Comparison of ENCODE assay signal across 8 mouse cellular contexts in genomic region chr11:62280675-62281600, GRCm38 (mm10). TPM values are rescaled to one million over a fixed set of nuclear protein-coding genes. Genes with fewer than 3 reads are reported as not detected.
DNase-seq lines count a peak whose midpoint lies in the region; ATAC-seq and TF ChIP-seq lines count a peak whose summit lies in the region.

Gene Zswim7, minus strand, starts transcription at chr11:62281375.
Gene Ttc19, plus strand, starts transcription at chr11:62281473.

- peak; percentile 88 for ATAC-seq in cerebellum, adult (ENCODE audit: insufficient number of reproducible peaks, low FRiP score, low TSS enrichment)
- peak; percentile 97 for ATAC-seq in forebrain, embryonic 13.5 days
- peak; percentile 93 for ATAC-seq in liver, postnatal 0 days
- peak; percentile 96 for ATAC-seq in neural tube, embryonic 14.5 days (ENCODE audit: low read depth)

- TF ChIP-seq CTCF in ES-Bruce4 (IDR thresholded peaks at IDR 0.05; ENCODE audit: low read depth, low read length), result no peak
- peak; percentile 89 for TF ChIP-seq CTCF in liver, postnatal 0 days (IDR thresholded peaks at IDR 0.05; ENCODE audit: low read depth)

- peak within 1 kb of the TSS; percentile 83 for H3K4me2 ChIP-seq in forebrain, embryonic 13.5 days
- peak within 1 kb of the TSS; percentile 93 for H3K4me2 ChIP-seq in liver, postnatal 0 days (ENCODE audit: low read depth, low read length)
- H3K4me2 ChIP-seq in neural tube, embryonic 14.5 days (ENCODE audit: low read depth, low read length), result peak within 1 kb of the TSS; percentile 65

- H3K4me1 ChIP-seq in ES-Bruce4 (ENCODE audit: control insufficient read depth, insufficient read depth, low read length), result no peaks in the 10 kb centered on the region
- H3K4me1 ChIP-seq in forebrain, embryonic 13.5 days, result peaks cover 10% of the 10 kb centered on the region
- H3K4me1 ChIP-seq in liver, postnatal 0 days (ENCODE audit: insufficient read depth), result peaks cover 7% of the 10 kb centered on the region
- no peaks in the 10 kb centered on the region for H3K4me1 ChIP-seq in neural tube, embryonic 14.5 days (ENCODE audit: control insufficient read depth, insufficient read depth, low read length)

- under 1% methylated on average over 66 of the region's 68 CpGs for WGBS in forebrain, embryonic 13.5 days
- WGBS in large intestine, adult 2 months, result under 1% methylated on average over 68 of the region's 68 CpGs
- WGBS in liver, postnatal 0 days (ENCODE audit: insufficient replicate concordance), result under 1% methylated on average over 65 of the region's 68 CpGs
- under 1% methylated on average over 58 of the region's 68 CpGs for WGBS in neural tube, embryonic 14.5 days

- peaks cover 12% of the 10 kb centered on the region for H3K36me3 ChIP-seq in ES-Bruce4 (ENCODE audit: control insufficient read depth, insufficient read depth, low read length, poor library complexity, severe bottlenecking)
- H3K36me3 ChIP-seq in forebrain, embryonic 13.5 days (ENCODE audit: poor library complexity, severe bottlenecking), result peaks cover 20% of the 10 kb centered on the region; the same call in 1 of the 2 replicates
- H3K36me3 ChIP-seq in liver, postnatal 0 days (replicated peaks; ENCODE audit: insufficient read depth, low read length), result peaks cover 11% of the 10 kb centered on the region
- peaks cover 8% of the 10 kb centered on the region; the same call in 1 of the 2 replicates for H3K36me3 ChIP-seq in neural tube, embryonic 14.5 days (ENCODE audit: control insufficient read depth, insufficient read depth, low read length)

- TF ChIP-seq POLR2A in ES-Bruce4 (IDR thresholded peaks at IDR 0.05; ENCODE audit: insufficient read depth, low read length), result peak; percentile 80

- H3K9ac ChIP-seq in ES-Bruce4 (ENCODE audit: low read depth, poor library complexity, severe bottlenecking), result peak within 1 kb of the TSS; percentile 81
- H3K9ac ChIP-seq in forebrain, embryonic 13.5 days, result peak within 1 kb of the TSS; percentile 89
- peak within 1 kb of the TSS; percentile 85 for H3K9ac ChIP-seq in liver, postnatal 0 days (replicated peaks)
- H3K9ac ChIP-seq in neural tube, embryonic 14.5 days (replicated peaks; ENCODE audit: low read depth, low read length), result peak within 1 kb of the TSS; percentile 86

- DNase-seq in heart, postnatal 10 days, result peak; percentile 95
- DNase-seq in large intestine, adult 2 months (ENCODE audit: low read depth, low spot score), result peak; percentile 66
- peak; percentile 97 for DNase-seq in liver, postnatal 0 days
- peak; percentile 97 for DNase-seq in testis, postnatal 10 days (ENCODE audit: low spot score)

- H3K27me3 ChIP-seq in ES-Bruce4 (ENCODE audit: control insufficient read depth, insufficient read depth, low read length, poor library complexity, severe bottlenecking), result no peaks in the 10 kb centered on the region
- no peaks in the 10 kb centered on the region for H3K27me3 ChIP-seq in forebrain, embryonic 13.5 days
- H3K27me3 ChIP-seq in liver, postnatal 0 days (ENCODE audit: insufficient read depth, low read length), result no peaks in the 10 kb centered on the region
- H3K27me3 ChIP-seq in neural tube, embryonic 14.5 days (ENCODE audit: control insufficient read depth, insufficient read depth, low read length), result peaks cover 2% of the 10 kb centered on the region; the same call in 1 of the 2 replicates

- intact Hi-C loops in heart, postnatal 10 days (cut with DNase I), result loop anchor here (1.0 to 5.0 kb wide), 4 partner anchors 154 to 354 kb away; no protein-coding TSS in a partner anchor

- no peak for TF ChIP-seq EP300 in ES-Bruce4 (IDR thresholded peaks at IDR 0.05; ENCODE audit: insufficient read depth, low read depth, low read length)
- TF ChIP-seq EP300 in liver, postnatal 0 days (IDR thresholded peaks at IDR 0.05; ENCODE audit: low read depth), result no peak

- peak within 1 kb of the TSS; percentile 79 for H3K27ac ChIP-seq in ES-Bruce4 (ENCODE audit: insufficient read depth, low read length)
- H3K27ac ChIP-seq in forebrain, embryonic 13.5 days, result peak within 1 kb of the TSS; percentile 87
- peak within 1 kb of the TSS; percentile 97 for H3K27ac ChIP-seq in liver, postnatal 0 days (ENCODE audit: low read depth)
- peak within 1 kb of the TSS; percentile 94 for H3K27ac ChIP-seq in neural tube, embryonic 14.5 days (ENCODE audit: low read depth, low read length)

- H3K9me3 ChIP-seq in ES-Bruce4 (replicated peaks; ENCODE audit: control insufficient read depth, insufficient read depth, low read length, poor library complexity, severe bottlenecking), result no peaks in the 10 kb centered on the region
- no peaks in the 10 kb centered on the region for H3K9me3 ChIP-seq in forebrain, embryonic 13.5 days (replicated peaks)
- no peaks in the 10 kb centered on the region for H3K9me3 ChIP-seq in liver, postnatal 0 days (ENCODE audit: low read length)
- no peaks in the 10 kb centered on the region for H3K9me3 ChIP-seq in neural tube, embryonic 14.5 days (ENCODE audit: control insufficient read depth, low read length)

- peak within 1 kb of the TSS; percentile 95 for H3K4me3 ChIP-seq in ES-Bruce4 (ENCODE audit: low read depth, low read length)
- peak within 1 kb of the TSS; percentile 94 for H3K4me3 ChIP-seq in forebrain, embryonic 13.5 days
- peak within 1 kb of the TSS; percentile 73 for H3K4me3 ChIP-seq in liver, postnatal 0 days (ENCODE audit: low read depth, low read length)
- H3K4me3 ChIP-seq in neural tube, embryonic 14.5 days (ENCODE audit: low read depth, low read length), result peak within 1 kb of the TSS; percentile 98

RNA-seq across cellular contexts. Expression of gene Zswim7, which starts in this region (rescaled TPM):
- 20.2 and 22.1 TPM in 2 replicates for polyA plus RNA-seq in ES-Bruce4 (2011; ENCODE audit: insufficient read depth, insufficient read length, low read depth, missing spikeins)
- 10.3 and 11.2 TPM in 2 replicates for polyA plus RNA-seq in forebrain, embryonic 13.5 days (2015; fragmentation: Nextera tagmentation; extraction: Ambion mirVana)
- total RNA-seq in heart, postnatal 10 days (2021), result 10 to 100 TPM; 14.8 to 15.3 TPM
- 15.7 and 22.4 TPM in 2 replicates for polyA plus RNA-seq in large intestine, adult 2 months (2012; rRNA removed)
- 16.3 and 16.4 TPM in 2 replicates for polyA plus RNA-seq in liver, postnatal 0 days (2015; fragmentation: Nextera tagmentation; extraction: Ambion mirVana)
- 21.0 and 22.0 TPM in 2 replicates for polyA plus RNA-seq in neural tube, embryonic 14.5 days (2014; fragmentation: Nextera tagmentation; extraction: Ambion mirVana)

RNA-seq across cellular contexts. Expression of gene Ttc19, which starts in this region (rescaled TPM):
- 29.6 and 32.3 TPM in 2 replicates for polyA plus RNA-seq in ES-Bruce4 (2011; ENCODE audit: insufficient read depth, insufficient read length, low read depth, missing spikeins)
- polyA plus RNA-seq in forebrain, embryonic 13.5 days (2015; fragmentation: Nextera tagmentation; extraction: Ambion mirVana), result 22.8 and 23.6 TPM in 2 replicates
- total RNA-seq in heart, postnatal 10 days (2021), result 10 to 100 TPM; 35.9 to 39.5 TPM
- 5.7 and 8.8 TPM in 2 replicates for polyA plus RNA-seq in large intestine, adult 2 months (2012; rRNA removed)
- 4.8 and 4.9 TPM in 2 replicates for polyA plus RNA-seq in liver, postnatal 0 days (2015; fragmentation: Nextera tagmentation; extraction: Ambion mirVana)
- 42.3 and 47.8 TPM in 2 replicates for polyA plus RNA-seq in neural tube, embryonic 14.5 days (2014; fragmentation: Nextera tagmentation; extraction: Ambion mirVana)

Comparison
In these comparisons a context has a peak if more than half of its experiments do, and no peak if none do; other contexts are left out.
1. Peak in every context shown above with its lines: DNase-seq, ATAC-seq, H3K4me3 ChIP-seq and H3K27ac ChIP-seq.